Mouse (Mus musculus) G1E (cell line): Measurements from ENCODE around the gene Naa80. TPM values are rescaled to one million over a fixed set of nuclear protein-coding genes. Genes with fewer than 3 reads are reported as not detected.

Experiments used
- ATAC-seq: 2 replicates; pipeline ENCODE4 v1.8.0; 2016; ENCODE audit warnings: mild to moderate bottlenecking; ENCODE audit not compliant: insufficient number of reproducible peaks, poor library complexity, low FRiP score, severe bottlenecking; ENCODE audit errors: extremely low read depth
- DNase-seq: peaks from one replicate; pipeline ENCODE4 v3.0.0; 2012; ENCODE audit warnings: low spot score
- H3K27me3 ChIP-seq: 2 replicates; pipeline ENCODE4 v1.6.1; 2012; ENCODE audit warnings: mild to moderate bottlenecking, low read length, inconsistent platforms; ENCODE audit not compliant: insufficient read depth
- H3K36me3 ChIP-seq: replicated peaks from 2 replicates; pipeline ENCODE3; 2012; ENCODE audit warnings: mild to moderate bottlenecking, inconsistent platforms
- H3K4me1 ChIP-seq: 2 replicates; pipeline ENCODE4 v1.6.1; 2012; ENCODE audit warnings: low read depth, low read length, inconsistent platforms, mixed read lengths; ENCODE audit not compliant: insufficient read depth
- H3K4me3 ChIP-seq: 2 replicates; pipeline ENCODE4 v1.5.1; 2012; ENCODE audit warnings: low read depth, mild to moderate bottlenecking, inconsistent platforms, low read length, moderate library complexity, mixed read lengths
- H3K9me3 ChIP-seq: replicated peaks from 2 replicates; pipeline ENCODE4 v1.6.1; 2012; ENCODE audit warnings: inconsistent platforms
- CTCF ChIP-seq: IDR thresholded peaks from 2 replicates; pipeline ENCODE4 v1.5.1; 2012; ENCODE audit warnings: low read depth, low read length, inconsistent platforms, mixed read lengths
- GATA1 ChIP-seq: IDR thresholded peaks from 2 replicates; pipeline ENCODE4 v1.6.1; 2012; ENCODE audit warnings: borderline replicate concordance, low read length, inconsistent platforms, mixed read lengths
- GATA2 ChIP-seq: IDR thresholded peaks from 2 replicates; pipeline ENCODE4 v1.6.1; 2012; ENCODE audit warnings: low read depth, low read length, inconsistent platforms, borderline replicate concordance
- POLR2AphosphoS5 ChIP-seq: IDR thresholded peaks from 2 replicates; pipeline ENCODE4 v1.6.1; 2012; ENCODE audit warnings: low read depth, low read length, inconsistent platforms; ENCODE audit not compliant: insufficient replicate concordance
- TAL1 ChIP-seq: conservative IDR thresholded peaks from 2 replicates; pipeline ENCODE4 v1.6.1; 2012; ENCODE audit warnings: low read depth, low read length, inconsistent platforms, mixed read lengths
- polyA plus RNA-seq: library from polyadenylated mRNA; stranded (reverse); fragments of >175 nt; gene quantifications from 2 replicates; pipeline ENCODE4 v1.2.3, GENCODE M21; 2012
- total RNA-seq, 2 experiments: library from RNA; stranded (forward) in 1 of 2; stranded (reverse) in 1 of 2; fragments of 200-1000 nt in 1 of 2; fragments of >200 nt in 1 of 2; fragmentation: Nextera tagmentation in 1 of 2; gene quantifications; 2 replicates each; pipeline ENCODE4 v1.2.3; 2014 to 2017

Naa80 gene
- total and polyA plus RNA-seq, 3 experiments = 14.6 to 53.8 (median 17.4) TPM

DNA sequence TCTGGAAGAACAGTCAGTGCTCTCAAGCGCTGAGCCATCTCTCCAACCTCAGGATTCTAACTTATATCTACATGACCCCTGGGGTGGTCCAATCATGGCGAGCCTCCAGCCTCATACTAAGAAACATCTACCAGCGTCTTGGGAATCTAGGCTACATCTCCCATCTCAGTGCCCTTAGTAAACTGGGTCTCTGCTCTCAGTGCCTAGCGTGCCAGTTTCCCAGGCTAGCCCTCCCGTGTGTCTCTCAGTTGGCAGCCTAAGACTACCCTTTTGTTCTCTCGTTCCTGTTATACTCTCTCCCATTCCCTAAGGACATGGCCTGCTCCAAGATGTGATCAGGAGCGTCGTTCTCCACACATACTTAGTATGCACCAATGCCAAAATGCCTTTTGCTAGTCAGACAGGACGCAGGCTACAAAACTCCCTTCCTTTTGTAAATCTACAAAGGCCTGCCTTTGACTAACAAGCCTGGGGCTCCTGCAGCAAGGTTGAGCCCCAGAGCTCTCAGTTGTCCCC lies 52.7 kb downstream of the Naa80 start:
- TF ChIP-seq GATA1 = no peak
- TF ChIP-seq TAL1 = no peak
- TF ChIP-seq GATA2 = no peak
- TF ChIP-seq POLR2AphosphoS5 = no peak
- TF ChIP-seq CTCF = no peak
- no peaks in the 10 kb centered on the region for H3K9me3 ChIP-seq
- peaks cover 70% of the 10 kb centered on the region for H3K36me3 ChIP-seq
- DNase-seq (no peak), ATAC-seq (no peak)
- no peak overlapping the region for H3K4me3 ChIP-seq
- H3K27me3 ChIP-seq = no peaks in the 10 kb centered on the region
- peaks cover 90% of the 10 kb centered on the region for H3K4me1 ChIP-seq

- ATAC-seq = no peak
- Histone ChIP-seq H3K27me3 (no peaks in the 10 kb centered on the region), H3K36me3 (peaks cover 65% of the 10 kb centered on the region), H3K4me3 (no peak overlapping the region; the same call in 1 of the 2 replicates), H3K4me1 (peaks cover 88% of the 10 kb centered on the region), H3K9me3 (no peaks in the 10 kb centered on the region)
- DNase-seq = no peak
- TF ChIP-seq TAL1 (no peak), GATA2 (no peak), POLR2AphosphoS5 (no peak)
Measured at GRCm38 (mm10) chr9:107631861-107632260, 53.2 kb downstream of the Naa80 start.

GRCm38 (mm10) chr9:107632478-107632877 lies 53.8 kb downstream of the Naa80 start:
- H3K36me3 ChIP-seq = peaks cover 59% of the 10 kb centered on the region
- no peak for ATAC-seq
- TF ChIP-seq CTCF = no peak
- TF ChIP-seq GATA2 = no peak
- no peak for TF ChIP-seq TAL1
- TF ChIP-seq POLR2AphosphoS5 = no peak
- peak overlapping the region; percentile 85 for H3K4me3 ChIP-seq
- no peaks in the 10 kb centered on the region for H3K9me3 ChIP-seq
- peaks cover 87% of the 10 kb centered on the region for H3K4me1 ChIP-seq
- DNase-seq = no peak
- no peaks in the 10 kb centered on the region for H3K27me3 ChIP-seq

DNA sequence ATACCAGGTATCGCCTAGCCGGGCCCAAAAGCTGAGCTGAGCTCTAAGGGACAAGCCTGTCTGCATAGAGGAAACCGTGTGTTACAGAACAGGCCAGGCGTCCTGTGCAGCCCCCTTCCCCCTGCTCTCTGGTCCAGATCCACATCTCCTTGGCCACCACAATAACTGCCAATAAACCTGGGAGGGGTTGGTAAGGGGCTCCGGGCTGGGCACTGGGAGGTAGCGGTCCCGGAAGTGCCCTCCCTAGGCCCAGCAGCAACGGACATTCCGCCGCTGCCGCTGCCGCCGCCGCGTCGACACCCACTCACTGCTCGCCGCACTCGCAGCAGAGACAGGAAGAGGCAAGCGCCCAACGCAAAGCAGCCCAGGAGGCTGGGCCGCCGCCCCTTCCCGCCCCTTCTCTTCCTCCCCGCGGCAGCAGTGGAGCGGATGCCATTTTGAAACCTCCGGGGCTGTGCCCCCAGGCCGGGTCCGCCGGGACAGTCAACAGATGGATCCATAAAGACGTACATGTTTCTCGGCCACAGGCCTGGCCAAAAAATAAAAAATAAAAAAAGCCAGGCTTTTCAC lies 54.5 kb downstream of the Naa80 start:
- ATAC-seq = peak; percentile 29; the same call in 1 of the 2 replicates
- H3K4me3 ChIP-seq = peak overlapping the region; percentile 85
- TF ChIP-seq POLR2AphosphoS5 = no peak
- TF ChIP-seq GATA2 = no peak
- TF ChIP-seq GATA1 = no peak
- TF ChIP-seq TAL1 = no peak
- TF ChIP-seq CTCF = no peak
- H3K4me1 ChIP-seq = peaks cover 80% of the 10 kb centered on the region
- no peaks in the 10 kb centered on the region for H3K27me3 ChIP-seq
- H3K9me3 ChIP-seq = no peaks in the 10 kb centered on the region
- peak; percentile 78 for DNase-seq
- peaks cover 52% of the 10 kb centered on the region for H3K36me3 ChIP-seq

Other genes with a start within 250 kb of the Naa80 start
- 29.6 and 42.6 TPM in 2 replicates for gene Hemk1, start 240.5 kb upstream of the Naa80 start, total RNA-seq (2014; fragmentation: Nextera tagmentation)
- 35.6 and 48.6 TPM in 2 replicates for gene Hemk1, start 240.5 kb upstream of the Naa80 start, total RNA-seq (2017)
- gene Hemk1, start 240.5 kb upstream of the Naa80 start, polyA plus RNA-seq = 9.4 and 11.0 TPM in 2 replicates
- gene 6430571L13Rik, start 238.3 kb upstream of the Naa80 start, total RNA-seq (2014; fragmentation: Nextera tagmentation) = 1.3 TPM in 1 of 2 replicates, not detected in the other
- gene 6430571L13Rik, start 238.3 kb upstream of the Naa80 start, total RNA-seq (2017) = 0.64 and 0.76 TPM in 2 replicates
- 0.29 and 0.46 TPM in 2 replicates for gene 6430571L13Rik, start 238.3 kb upstream of the Naa80 start, polyA plus RNA-seq
- not detected in 2 replicates for gene Cacna2d2, start 179.3 kb upstream of the Naa80 start, total RNA-seq (2014; fragmentation: Nextera tagmentation)
- 0.05 and 0.06 TPM in 2 replicates for gene Cacna2d2, start 179.3 kb upstream of the Naa80 start, total RNA-seq (2017)
- 0.09 TPM in 1 of 2 replicates, not detected in the other for gene Cacna2d2, start 179.3 kb upstream of the Naa80 start, polyA plus RNA-seq
- 20.5 and 22.1 TPM in 2 replicates for gene Tmem115, start 44.9 kb upstream of the Naa80 start, total RNA-seq (2014; fragmentation: Nextera tagmentation)
- gene Tmem115, start 44.9 kb upstream of the Naa80 start, total RNA-seq (2017) = 16.6 and 18.0 TPM in 2 replicates
- gene Tmem115, start 44.9 kb upstream of the Naa80 start, polyA plus RNA-seq = 23.2 and 27.1 TPM in 2 replicates
- gene Cyb561d2, start 36.7 kb upstream of the Naa80 start, total RNA-seq (2014; fragmentation: Nextera tagmentation) = 1.9 TPM in 1 of 2 replicates, not detected in the other
- gene Cyb561d2, start 36.7 kb upstream of the Naa80 start, total RNA-seq (2017) = 23.1 and 30.2 TPM in 2 replicates
- gene Cyb561d2, start 36.7 kb upstream of the Naa80 start, polyA plus RNA-seq = 10.6 and 11.7 TPM in 2 replicates
- gene Nprl2, start 36.7 kb upstream of the Naa80 start, total RNA-seq (2014; fragmentation: Nextera tagmentation) = 16.3 and 22.6 TPM in 2 replicates
- gene Nprl2, start 36.7 kb upstream of the Naa80 start, total RNA-seq (2017) = 18.4 and 35.0 TPM in 2 replicates
- 1.4 and 1.7 TPM in 2 replicates for gene Nprl2, start 36.7 kb upstream of the Naa80 start, polyA plus RNA-seq
- 1.1 TPM in 1 of 2 replicates, not detected in the other for gene Zmynd10, start 31.6 kb upstream of the Naa80 start, total RNA-seq (2014; fragmentation: Nextera tagmentation)
- 6.2 and 7.3 TPM in 2 replicates for gene Zmynd10, start 31.6 kb upstream of the Naa80 start, total RNA-seq (2017)
- gene Zmynd10, start 31.6 kb upstream of the Naa80 start, polyA plus RNA-seq = 1.1 TPM in 2 replicates
- gene Rassf1, start 27.3 kb upstream of the Naa80 start, total RNA-seq (2014; fragmentation: Nextera tagmentation) = 15.4 and 19.4 TPM in 2 replicates
- 29.5 and 35.4 TPM in 2 replicates for gene Rassf1, start 27.3 kb upstream of the Naa80 start, total RNA-seq (2017)
- gene Rassf1, start 27.3 kb upstream of the Naa80 start, polyA plus RNA-seq = 10.7 and 12.1 TPM in 2 replicates
- gene Tusc2, start 15.6 kb upstream of the Naa80 start, total RNA-seq (2014; fragmentation: Nextera tagmentation) = 30.4 and 33.1 TPM in 2 replicates
- 16.0 and 21.3 TPM in 2 replicates for gene Tusc2, start 15.6 kb upstream of the Naa80 start, total RNA-seq (2017)
- gene Tusc2, start 15.6 kb upstream of the Naa80 start, polyA plus RNA-seq = 24.4 and 45.3 TPM in 2 replicates
- gene Hyal2, start 10.9 kb upstream of the Naa80 start, total RNA-seq (2014; fragmentation: Nextera tagmentation) = 11.7 and 16.8 TPM in 2 replicates
- gene Hyal2, start 10.9 kb upstream of the Naa80 start, total RNA-seq (2017) = 4.2 and 5.5 TPM in 2 replicates
- 28.9 and 33.9 TPM in 2 replicates for gene Hyal2, start 10.9 kb upstream of the Naa80 start, polyA plus RNA-seq
- gene Hyal1, start 2.0 kb upstream of the Naa80 start, total RNA-seq (2014; fragmentation: Nextera tagmentation) = 6.6 and 7.3 TPM in 2 replicates
- 1.9 and 2.3 TPM in 2 replicates for gene Hyal1, start 2.0 kb upstream of the Naa80 start, total RNA-seq (2017)
- 1.4 and 2.2 TPM in 2 replicates for gene Hyal1, start 2.0 kb upstream of the Naa80 start, polyA plus RNA-seq
- gene Hyal3, start 1.9 kb downstream of the Naa80 start, total RNA-seq (2014; fragmentation: Nextera tagmentation) = 4.6 and 7.7 TPM in 2 replicates
- 1.1 and 1.4 TPM in 2 replicates for gene Hyal3, start 1.9 kb downstream of the Naa80 start, total RNA-seq (2017)
- 0.29 and 0.53 TPM in 2 replicates for gene Hyal3, start 1.9 kb downstream of the Naa80 start, polyA plus RNA-seq
- gene Ifrd2, start 8.8 kb downstream of the Naa80 start, total RNA-seq (2014; fragmentation: Nextera tagmentation) = 178 and 183 TPM in 2 replicates
- 76.0 and 76.7 TPM in 2 replicates for gene Ifrd2, start 8.8 kb downstream of the Naa80 start, total RNA-seq (2017)
- gene Ifrd2, start 8.8 kb downstream of the Naa80 start, polyA plus RNA-seq = 153 and 156 TPM in 2 replicates
- gene Sema3b, start 30.3 kb downstream of the Naa80 start, total RNA-seq (2014; fragmentation: Nextera tagmentation) = not detected in 2 replicates
- gene Sema3b, start 30.3 kb downstream of the Naa80 start, total RNA-seq (2017) = 0.27 TPM in 1 of 2 replicates, not detected in the other
- not detected in 2 replicates for gene Sema3b, start 30.3 kb downstream of the Naa80 start, polyA plus RNA-seq
- 337 and 375 TPM in 2 replicates for gene Gnai2, start 56.5 kb downstream of the Naa80 start, total RNA-seq (2014; fragmentation: Nextera tagmentation)
- 232 TPM in 2 replicates for gene Gnai2, start 56.5 kb downstream of the Naa80 start, total RNA-seq (2017)
- 657 and 787 TPM in 2 replicates for gene Gnai2, start 56.5 kb downstream of the Naa80 start, polyA plus RNA-seq
- not detected in 2 replicates for gene Slc38a3, start 90.6 kb downstream of the Naa80 start, total RNA-seq (2014; fragmentation: Nextera tagmentation)
- 0.11 and 0.12 TPM in 2 replicates for gene Slc38a3, start 90.6 kb downstream of the Naa80 start, total RNA-seq (2017)
- not detected in 2 replicates for gene Slc38a3, start 90.6 kb downstream of the Naa80 start, polyA plus RNA-seq
- not detected in 2 replicates for gene Gnat1, start 100.8 kb downstream of the Naa80 start, total RNA-seq (2014; fragmentation: Nextera tagmentation)
- gene Gnat1, start 100.8 kb downstream of the Naa80 start, total RNA-seq (2017) = 0.05 TPM in 1 of 2 replicates, not detected in the other
- not detected in 2 replicates for gene Gnat1, start 100.8 kb downstream of the Naa80 start, polyA plus RNA-seq
- not detected in 2 replicates for gene Sema3f, start 131.6 kb downstream of the Naa80 start, total RNA-seq (2014; fragmentation: Nextera tagmentation)
- 0.11 and 0.52 TPM in 2 replicates for gene Sema3f, start 131.6 kb downstream of the Naa80 start, total RNA-seq (2017)
- 0.07 and 0.09 TPM in 2 replicates for gene Sema3f, start 131.6 kb downstream of the Naa80 start, polyA plus RNA-seq
- 355 and 467 TPM in 2 replicates for gene Rbm5, start 192.1 kb downstream of the Naa80 start, total RNA-seq (2014; fragmentation: Nextera tagmentation)
- 261 and 271 TPM in 2 replicates for gene Rbm5, start 192.1 kb downstream of the Naa80 start, total RNA-seq (2017)
- 14.3 and 23.4 TPM in 2 replicates for gene Rbm5, start 192.1 kb downstream of the Naa80 start, polyA plus RNA-seq